In genomic region chr1:72582947-72583731, GRCm38 (mm10) we compare ENCODE assay signal across 8 mouse cellular contexts. TPM values are rescaled to one million over a fixed set of nuclear protein-coding genes. Genes with fewer than 3 reads are reported as not detected.
DNase-seq lines count a peak whose midpoint lies in the region; ATAC-seq and TF ChIP-seq lines count a peak whose summit lies in the region.

TSS of gene Smarcal1 (plus strand) at chr1:72583251.

- H3K4me1 ChIP-seq in embryonic facial prominence, embryonic 14.5 days (ENCODE audit: control insufficient read depth, insufficient read depth, low read length), result peaks cover 11% of the 10 kb centered on the region; the same call in 1 of the 2 replicates
- no peaks in the 10 kb centered on the region for H3K4me1 ChIP-seq in heart, adult 2 months (ENCODE audit: control insufficient read depth, insufficient read depth, low read length)
- peaks cover 20% of the 10 kb centered on the region for H3K4me1 ChIP-seq in limb, embryonic 13.5 days
- peaks cover 23% of the 10 kb centered on the region for H3K4me1 ChIP-seq in midbrain, embryonic 16.5 days (ENCODE audit: control insufficient read depth, insufficient read depth, low read length)

- H3K9ac ChIP-seq in embryonic facial prominence, embryonic 14.5 days (ENCODE audit: low read depth, low read length), result peak within 1 kb of the TSS; percentile 66
- peak within 1 kb of the TSS; percentile 76 for H3K9ac ChIP-seq in heart, adult 2 months (ENCODE audit: low read depth, low read length)
- H3K9ac ChIP-seq in limb, embryonic 13.5 days, result peak within 1 kb of the TSS; percentile 75
- peak within 1 kb of the TSS; percentile 78 for H3K9ac ChIP-seq in midbrain, embryonic 16.5 days (ENCODE audit: low read depth, low read length)

- intact Hi-C loops in heart, adult 2 months (cut with DNase I), result loop anchor here (2.0 kb wide), 1 partner anchor 130 kb away; no protein-coding TSS in a partner anchor

- peak; percentile 100 for ATAC-seq in embryonic facial prominence, embryonic 14.5 days (ENCODE audit: low read depth)
- peak; percentile 100 for ATAC-seq in limb, embryonic 13.5 days (ENCODE audit: low FRiP score, low read depth)
- ATAC-seq in midbrain, embryonic 16.5 days, result peak; percentile 99

- no peak for TF ChIP-seq CTCF in heart, adult 2 months (IDR thresholded peaks at IDR 0.05)

- H3K27me3 ChIP-seq in embryonic facial prominence, embryonic 14.5 days (replicated peaks; ENCODE audit: control insufficient read depth, insufficient read depth, low read length), result no peaks in the 10 kb centered on the region
- 0 out of 2 replicates have a peak, but pooled peaks cover 1% of the 10 kb centered on the region for H3K27me3 ChIP-seq in heart, adult 2 months (ENCODE audit: control insufficient read depth, insufficient read depth, low read length)
- 0 out of 2 replicates have a peak, but pooled peaks cover 6% of the 10 kb centered on the region for H3K27me3 ChIP-seq in limb, embryonic 13.5 days
- no peaks in the 10 kb centered on the region for H3K27me3 ChIP-seq in midbrain, embryonic 16.5 days (ENCODE audit: control insufficient read depth, insufficient read depth, low read depth, low read length)

- peak within 1 kb of the TSS; percentile 60 for H3K4me3 ChIP-seq in embryonic facial prominence, embryonic 14.5 days (ENCODE audit: low read depth, low read length)
- H3K4me3 ChIP-seq in heart, adult 2 months, result peak within 1 kb of the TSS; percentile 82
- peak within 1 kb of the TSS; percentile 75 for H3K4me3 ChIP-seq in limb, embryonic 13.5 days
- peak within 1 kb of the TSS; percentile 66 for H3K4me3 ChIP-seq in midbrain, embryonic 16.5 days (ENCODE audit: low read depth, low read length)

- peak; percentile 81 for TF ChIP-seq POLR2A in heart, adult 2 months (IDR thresholded peaks at IDR 0.05; ENCODE audit: insufficient read depth, low read depth, low read length)

- peak; percentile 99 for DNase-seq in 3T3-L1 (ENCODE audit: low read depth, low spot score)
- peak; percentile 54 to 82 for DNase-seq in adrenal gland, postnatal 4 days (ENCODE audit: low spot score in 2 of 2)
- DNase-seq in embryonic facial prominence, embryonic 14.5 days (ENCODE audit: low spot score), result peak; percentile 99
- peak; percentile 92 to 96 for DNase-seq in heart, adult 2 months
- peak; percentile 97 for DNase-seq in kidney, adult 8-10 months
- peak; percentile 84 to 93 for DNase-seq in spleen, postnatal 10 days (ENCODE audit: low spot score in 2 of 2)

- peak within 1 kb of the TSS; percentile 68 for H3K4me2 ChIP-seq in embryonic facial prominence, embryonic 14.5 days (ENCODE audit: low read depth, low read length)
- peak within 1 kb of the TSS; percentile 74 for H3K4me2 ChIP-seq in limb, embryonic 13.5 days (replicated peaks)
- peak within 1 kb of the TSS; percentile 73 for H3K4me2 ChIP-seq in midbrain, embryonic 16.5 days (ENCODE audit: low read length)

- under 1% methylated on average over 24 of the region's 25 CpGs for WGBS in embryonic facial prominence, embryonic 14.5 days
- under 1% methylated on average over 25 of the region's 25 CpGs for WGBS in heart, adult 2 months
- 1% methylated on average over 25 of the region's 25 CpGs for WGBS in limb, embryonic 13.5 days
- under 1% methylated on average over 25 of the region's 25 CpGs for WGBS in midbrain, embryonic 16.5 days

- TF ChIP-seq EP300 in heart, adult 2 months (IDR thresholded peaks at IDR 0.05; ENCODE audit: insufficient read depth, low read depth, low read length), result 0 out of 2 replicates have a peak, but pooled peaks have one; percentile 20

- H3K9me3 ChIP-seq in embryonic facial prominence, embryonic 14.5 days (ENCODE audit: control insufficient read depth, low read length), result no peaks in the 10 kb centered on the region
- H3K9me3 ChIP-seq in limb, embryonic 13.5 days, result no peaks in the 10 kb centered on the region
- H3K9me3 ChIP-seq in midbrain, embryonic 16.5 days (replicated peaks; ENCODE audit: control insufficient read depth, low read length, poor library complexity, severe bottlenecking), result no peaks in the 10 kb centered on the region

- peaks cover 25% of the 10 kb centered on the region for H3K36me3 ChIP-seq in embryonic facial prominence, embryonic 14.5 days (ENCODE audit: control insufficient read depth, insufficient read depth, low read length)
- no peaks in the 10 kb centered on the region; the same call in 1 of the 2 replicates for H3K36me3 ChIP-seq in heart, adult 2 months (ENCODE audit: control insufficient read depth, insufficient read depth, low read length)
- peaks cover 27% of the 10 kb centered on the region for H3K36me3 ChIP-seq in limb, embryonic 13.5 days
- H3K36me3 ChIP-seq in midbrain, embryonic 16.5 days (ENCODE audit: control insufficient read depth, insufficient read depth, low read length), result peaks cover 9% of the 10 kb centered on the region

- H3K27ac ChIP-seq in embryonic facial prominence, embryonic 14.5 days (replicated peaks; ENCODE audit: low read depth, low read length), result peak within 1 kb of the TSS; percentile 83
- peak within 1 kb of the TSS; percentile 85 for H3K27ac ChIP-seq in heart, adult 2 months
- peak within 1 kb of the TSS; percentile 88 for H3K27ac ChIP-seq in limb, embryonic 13.5 days
- H3K27ac ChIP-seq in midbrain, embryonic 16.5 days (ENCODE audit: low read length), result peak within 1 kb of the TSS; percentile 95

- no peaks in the 10 kb centered on the region for H3K79me2 ChIP-seq in heart, adult 2 months (replicated peaks; ENCODE audit: control insufficient read depth, insufficient read depth, low read length)

RNA-seq across cellular contexts. Expression of gene Smarcal1, which starts in this region (rescaled TPM):
- 10 to 100 TPM; 47.5 to 52.2 TPM for total RNA-seq in adrenal gland, postnatal 4 days (2021)
- 23.0 and 23.8 TPM in 2 replicates for polyA plus RNA-seq in embryonic facial prominence, embryonic 14.5 days (2014; fragmentation: Nextera tagmentation; extraction: Ambion mirVana)
- 10 to 100 TPM; 23.5 to 28.2 TPM for total RNA-seq in heart, adult 2 months (2021)
- 24.6 and 28.7 TPM in 2 replicates for polyA plus RNA-seq in heart, adult 2 months (2012; rRNA removed)
- polyA plus RNA-seq in limb, embryonic 13.5 days (2015; fragmentation: Nextera tagmentation; extraction: Ambion mirVana), result 24.9 and 26.7 TPM in 2 replicates
- polyA plus RNA-seq in midbrain, embryonic 16.5 days (2015; fragmentation: Nextera tagmentation; extraction: Ambion mirVana), result 30.5 and 31.2 TPM in 2 replicates

Comparison
In these comparisons a context has a peak if more than half of its experiments do, and no peak if none do; other contexts are left out.
1. Peak in every context shown above with its lines: DNase-seq, ATAC-seq, H3K4me3 ChIP-seq and H3K27ac ChIP-seq.